Mouse (Mus musculus) lung, postnatal 14 days (tissue): Measurements from ENCODE around the gene Elmo1.

Source experiments
- DNase-seq: peaks from one replicate; pipeline ENCODE4 v3.0.0; 2021

Gene Elmo1

GRCm38 (mm10) chr13:20286680-20287079, 196.3 kb downstream of the Elmo1 start:
- DNase-seq = no peak

GRCm38 (mm10) chr13:20288393-20288792, 198.0 kb downstream of the Elmo1 start:
- DNase-seq = peak; percentile 44

GRCm38 (mm10) chr13:20290412-20290811, 200.0 kb downstream of the Elmo1 start:
- DNase-seq = peak; percentile 32

GRCm38 (mm10) chr13:20292348-20292747, 202.0 kb downstream of the Elmo1 start:
- DNase-seq = peak; percentile 60

GRCm38 (mm10) chr13:20295278-20295970, 205.0 kb downstream of the Elmo1 start:
- no peak for DNase-seq

- DNase-seq = peak; percentile 76
Measured at GRCm38 (mm10) chr13:20297841-20298240, 207.4 kb downstream of the Elmo1 start.

GRCm38 (mm10) chr13:20299424-20299823, 209.0 kb downstream of the Elmo1 start:
- peak; percentile 37 for DNase-seq

GRCm38 (mm10) chr13:20300052-20300564, 209.7 kb downstream of the Elmo1 start:
- DNase-seq = no peak

GRCm38 (mm10) chr13:20300626-20301025, 210.2 kb downstream of the Elmo1 start:
- no peak for DNase-seq

GRCm38 (mm10) chr13:20301760-20302159, 211.4 kb downstream of the Elmo1 start:
- no peak for DNase-seq

- no peak for DNase-seq
Measured at GRCm38 (mm10) chr13:20305621-20306020, 215.2 kb downstream of the Elmo1 start.

- DNase-seq = no peak
Measured at GRCm38 (mm10) chr13:20306180-20307177, 216.1 kb downstream of the Elmo1 start.

- no peak for DNase-seq
Measured at GRCm38 (mm10) chr13:20307381-20307780, 217.0 kb downstream of the Elmo1 start.

GRCm38 (mm10) chr13:20311612-20312011, 221.2 kb downstream of the Elmo1 start:
- DNase-seq = peak; percentile 87

GRCm38 (mm10) chr13:20313345-20313744, 222.9 kb downstream of the Elmo1 start:
- no peak for DNase-seq

GRCm38 (mm10) chr13:20316139-20316538, 225.7 kb downstream of the Elmo1 start:
- no peak for DNase-seq

- DNase-seq = no peak
Measured at GRCm38 (mm10) chr13:20318615-20319219, 228.3 kb downstream of the Elmo1 start.

- no peak for DNase-seq
Measured at GRCm38 (mm10) chr13:20320232-20320631, 229.8 kb downstream of the Elmo1 start.

GRCm38 (mm10) chr13:20323478-20323877, 233.1 kb downstream of the Elmo1 start:
- DNase-seq = peak; percentile 14

- no peak for DNase-seq
Measured at GRCm38 (mm10) chr13:20327064-20327463, 236.7 kb downstream of the Elmo1 start.

- DNase-seq = no peak
Measured at GRCm38 (mm10) chr13:20327975-20328374, 237.6 kb downstream of the Elmo1 start.

- no peak for DNase-seq
Measured at GRCm38 (mm10) chr13:20328672-20329071, 238.3 kb downstream of the Elmo1 start.

GRCm38 (mm10) chr13:20330954-20331353, 240.6 kb downstream of the Elmo1 start:
- no peak for DNase-seq
